Mouse (Mus musculus): ENCODE measurements around the gene Dus3l. TPM values are rescaled to one million over a fixed set of nuclear protein-coding genes. Genes with fewer than 3 reads are reported as not detected.

Dus3l gene
- polyA plus RNA-seq, 1 experiment from 2014 or later, result 40.0 TPM

DNA sequence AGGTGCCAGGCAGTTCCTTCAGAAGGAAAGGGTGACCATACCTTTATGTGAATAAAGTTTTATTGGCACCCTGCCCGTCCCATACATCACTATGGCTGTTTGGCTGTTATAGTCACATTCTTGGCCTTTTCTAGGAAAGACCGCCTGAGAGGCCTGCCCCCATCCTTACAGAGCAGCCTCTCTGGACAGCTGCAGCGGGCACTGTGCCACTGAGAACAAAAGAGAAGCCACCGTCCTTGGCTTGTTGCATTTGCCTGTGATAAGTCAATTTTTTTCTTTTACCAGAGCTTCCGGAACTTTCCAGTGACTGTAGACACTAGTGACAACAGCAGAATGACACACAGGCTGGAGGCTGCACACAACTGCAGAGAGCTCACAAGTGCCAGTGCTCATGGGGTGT is 40.4 kb downstream of the Dus3l start:
- ATAC-seq, result no peak
- H3K4me1 ChIP-seq (ENCODE audit: control insufficient read depth, insufficient read depth, low read length), result peaks cover 5% of the 10 kb centered on the region
- 69% methylated on average over 5 of the region's 5 CpGs for WGBS

GRCm38 (mm10) chr17:56805784-56806183 is 41.2 kb downstream of the Dus3l start:
- Histone ChIP-seq H3K4me3 (ENCODE audit: low read length) (no peak overlapping the region), H3K9ac (ENCODE audit: low read depth, low read length) (no peak overlapping the region), H3K36me3 (ENCODE audit: control insufficient read depth, insufficient read depth, low read length) (no peaks in the 10 kb centered on the region), H3K27ac (ENCODE audit: low read length) (no peak overlapping the region), H3K4me2 (ENCODE audit: low read depth, low read length) (no peak overlapping the region), H3K27me3 (replicated peaks; ENCODE audit: control insufficient read depth, insufficient read depth, low read length) (no peaks in the 10 kb centered on the region), H3K9me3 (ENCODE audit: control insufficient read depth, low read length) (no peaks in the 10 kb centered on the region), H3K4me1 (ENCODE audit: control insufficient read depth, insufficient read depth, low read length) (peaks cover 13% of the 10 kb centered on the region)
- no peak for ATAC-seq
- WGBS, result 81% methylated on average over 1 of the region's 1 CpGs

More for the DNA sequence above, 40.4 kb downstream of the Dus3l start:
- Histone ChIP-seq H3K27ac (ENCODE audit: low read length) (no peak overlapping the region), H3K4me3 (ENCODE audit: low read length) (no peak overlapping the region), H3K9me3 (ENCODE audit: control insufficient read depth, low read length) (no peaks in the 10 kb centered on the region), H3K4me2 (ENCODE audit: low read depth, low read length) (no peak overlapping the region), H3K9ac (ENCODE audit: low read depth, low read length) (no peak overlapping the region), H3K27me3 (replicated peaks; ENCODE audit: control insufficient read depth, insufficient read depth, low read length) (no peaks in the 10 kb centered on the region), H3K36me3 (ENCODE audit: control insufficient read depth, insufficient read depth, low read length) (no peaks in the 10 kb centered on the region)

DNA sequence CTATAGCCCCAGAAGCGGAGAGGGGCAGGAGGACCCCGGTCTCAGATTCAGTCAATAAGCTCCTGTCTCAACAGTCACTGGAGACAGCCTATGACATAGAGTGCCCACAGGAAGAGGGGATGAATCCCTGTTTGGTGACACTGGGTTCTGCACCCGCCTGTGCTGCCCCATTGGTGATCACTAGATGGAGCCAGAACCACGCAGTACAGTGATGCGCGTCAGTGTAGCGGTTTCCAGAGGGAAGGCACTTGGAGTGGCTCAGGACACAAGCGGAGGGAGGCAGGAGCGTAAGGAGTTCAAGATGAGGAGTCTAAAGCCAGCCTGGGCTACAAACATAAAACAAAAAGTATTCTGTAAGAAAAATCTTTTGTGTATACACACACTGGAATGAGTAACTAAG is 44.0 kb downstream of the Dus3l start:
- 11% methylated on average over 9 of the region's 9 CpGs for WGBS
- peak; percentile 70 for ATAC-seq

GRCm38 (mm10) chr17:56810245-56810644 is 45.7 kb downstream of the Dus3l start:
- no peaks in the 10 kb centered on the region for H3K36me3 ChIP-seq (ENCODE audit: control insufficient read depth, insufficient read depth, low read length)
- no peak overlapping the region for H3K4me3 ChIP-seq (ENCODE audit: low read length)
- no peaks in the 10 kb centered on the region for H3K9me3 ChIP-seq (ENCODE audit: control insufficient read depth, low read length)
- H3K27ac ChIP-seq (ENCODE audit: low read length), result peak overlapping the region; percentile 59; the same call in 1 of the 2 replicates
- H3K9ac ChIP-seq (ENCODE audit: low read depth, low read length), result no peak overlapping the region
- ATAC-seq, result peak; percentile 77
- 0% methylated on average over 3 of the region's 3 CpGs for WGBS
- H3K4me1 ChIP-seq (ENCODE audit: control insufficient read depth, insufficient read depth, low read length), result peaks cover 20% of the 10 kb centered on the region
- H3K4me2 ChIP-seq (ENCODE audit: low read depth, low read length), result no peak overlapping the region
- no peaks in the 10 kb centered on the region for H3K27me3 ChIP-seq (replicated peaks; ENCODE audit: control insufficient read depth, insufficient read depth, low read length)

More for the DNA sequence above, 44.0 kb downstream of the Dus3l start:
- H3K4me2 ChIP-seq (ENCODE audit: low read depth, low read length), result no peak overlapping the region
- H3K9ac ChIP-seq (ENCODE audit: low read depth, low read length), result no peak overlapping the region
- H3K4me3 ChIP-seq (ENCODE audit: low read length), result no peak overlapping the region
- H3K4me1 ChIP-seq (ENCODE audit: control insufficient read depth, insufficient read depth, low read length), result peaks cover 15% of the 10 kb centered on the region
- no peak overlapping the region for H3K27ac ChIP-seq (ENCODE audit: low read length)
- no peaks in the 10 kb centered on the region for H3K27me3 ChIP-seq (replicated peaks; ENCODE audit: control insufficient read depth, insufficient read depth, low read length)
- H3K9me3 ChIP-seq (ENCODE audit: control insufficient read depth, low read length), result no peaks in the 10 kb centered on the region
- no peaks in the 10 kb centered on the region for H3K36me3 ChIP-seq (ENCODE audit: control insufficient read depth, insufficient read depth, low read length)

- Histone ChIP-seq H3K27me3 (replicated peaks; ENCODE audit: control insufficient read depth, insufficient read depth, low read length) (no peaks in the 10 kb centered on the region), H3K27ac (ENCODE audit: low read length) (0 out of 2 replicates have a peak overlapping the region, but pooled peaks have one; percentile 33), H3K36me3 (ENCODE audit: control insufficient read depth, insufficient read depth, low read length) (no peaks in the 10 kb centered on the region), H3K4me2 (ENCODE audit: low read depth, low read length) (no peak overlapping the region), H3K4me3 (ENCODE audit: low read length) (no peak overlapping the region), H3K9ac (ENCODE audit: low read depth, low read length) (no peak overlapping the region), H3K4me1 (ENCODE audit: control insufficient read depth, insufficient read depth, low read length) (peaks cover 23% of the 10 kb centered on the region), H3K9me3 (ENCODE audit: control insufficient read depth, low read length) (no peaks in the 10 kb centered on the region)
- peak; percentile 51; the same call in 1 of the 2 replicates for ATAC-seq
- WGBS, result 12% methylated on average over 24 of the region's 24 CpGs
These were observed 49.9 kb downstream of the Dus3l start for GRCm38 (mm10) chr17:56814316-56815056.

- Histone ChIP-seq H3K4me1 (ENCODE audit: control insufficient read depth, insufficient read depth, low read length) (peaks cover 18% of the 10 kb centered on the region), H3K4me2 (ENCODE audit: low read depth, low read length) (no peak overlapping the region), H3K36me3 (ENCODE audit: control insufficient read depth, insufficient read depth, low read length) (no peaks in the 10 kb centered on the region), H3K9me3 (ENCODE audit: control insufficient read depth, low read length) (no peaks in the 10 kb centered on the region), H3K4me3 (ENCODE audit: low read length) (no peak overlapping the region), H3K27me3 (replicated peaks; ENCODE audit: control insufficient read depth, insufficient read depth, low read length) (no peaks in the 10 kb centered on the region), H3K27ac (ENCODE audit: low read length) (0 out of 2 replicates have a peak overlapping the region, but pooled peaks have one; percentile 33), H3K9ac (ENCODE audit: low read depth, low read length) (no peak overlapping the region)
- WGBS, result 63% methylated on average over 3 of the region's 3 CpGs
- ATAC-seq, result no peak
These were observed 50.4 kb downstream of the Dus3l start for GRCm38 (mm10) chr17:56815057-56815345.

- 43% methylated on average over 11 of the region's 11 CpGs for WGBS
- Histone ChIP-seq H3K36me3 (ENCODE audit: control insufficient read depth, insufficient read depth, low read length) (no peaks in the 10 kb centered on the region), H3K9ac (ENCODE audit: low read depth, low read length) (no peak overlapping the region), H3K27me3 (replicated peaks; ENCODE audit: control insufficient read depth, insufficient read depth, low read length) (no peaks in the 10 kb centered on the region), H3K4me3 (ENCODE audit: low read length) (no peak overlapping the region), H3K4me1 (ENCODE audit: control insufficient read depth, insufficient read depth, low read length) (peaks cover 8% of the 10 kb centered on the region; the same call in 1 of the 2 replicates), H3K4me2 (ENCODE audit: low read depth, low read length) (no peak overlapping the region), H3K27ac (ENCODE audit: low read length) (no peak overlapping the region), H3K9me3 (ENCODE audit: control insufficient read depth, low read length) (no peaks in the 10 kb centered on the region)
- ATAC-seq, result no peak
These were observed 53.6 kb downstream of the Dus3l start for GRCm38 (mm10) chr17:56818067-56818636.

DNA sequence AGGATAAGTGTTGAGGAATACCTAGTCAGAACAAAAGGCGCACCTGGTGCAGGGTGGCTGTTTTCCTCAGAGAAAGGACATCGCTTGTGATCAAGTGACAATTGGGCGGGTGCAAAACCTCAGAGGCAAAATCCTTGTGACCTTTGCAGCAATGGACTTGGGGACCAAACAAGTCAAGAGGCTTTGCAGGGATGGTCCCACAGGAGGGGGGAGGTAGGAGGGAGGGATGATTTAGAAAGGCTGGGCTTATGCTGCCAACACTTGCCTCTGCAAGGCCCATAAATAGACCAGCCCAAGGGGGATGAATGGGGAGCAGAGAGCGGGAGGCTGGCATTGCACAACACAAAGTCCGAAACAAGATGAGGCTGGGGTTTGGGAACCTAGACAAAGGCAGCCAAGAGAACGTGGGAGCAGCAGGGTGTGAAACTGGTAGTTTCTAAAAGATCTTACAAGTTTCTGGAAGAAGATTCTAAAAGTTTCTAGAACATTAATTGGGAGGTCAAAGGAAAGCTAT is 54.5 kb downstream of the Dus3l start:
- H3K27me3 ChIP-seq (replicated peaks; ENCODE audit: control insufficient read depth, insufficient read depth, low read length), result no peaks in the 10 kb centered on the region
- ATAC-seq, result no peak
- peaks cover 8% of the 10 kb centered on the region; the same call in 1 of the 2 replicates for H3K4me1 ChIP-seq (ENCODE audit: control insufficient read depth, insufficient read depth, low read length)
- H3K4me3 ChIP-seq (ENCODE audit: low read length), result no peak overlapping the region
- no peak overlapping the region for H3K9ac ChIP-seq (ENCODE audit: low read depth, low read length)
- 66% methylated on average over 6 of the region's 6 CpGs for WGBS
- H3K4me2 ChIP-seq (ENCODE audit: low read depth, low read length), result no peak overlapping the region
- H3K9me3 ChIP-seq (ENCODE audit: control insufficient read depth, low read length), result no peaks in the 10 kb centered on the region
- no peaks in the 10 kb centered on the region for H3K36me3 ChIP-seq (ENCODE audit: control insufficient read depth, insufficient read depth, low read length)
- no peak overlapping the region for H3K27ac ChIP-seq (ENCODE audit: low read length)

Measured in intestine, embryonic 16.5 days (tissue).